Mouse (Mus musculus) erythroblast, embryonic 14.5 days (primary cell): Measurements from ENCODE around the gene Kctd11.

Source experiments
- GATA1 ChIP-seq: IDR thresholded peaks from 2 replicates; pipeline ENCODE4 v1.6.1; 2012; ENCODE audit warnings: low read length, inconsistent platforms, mixed read lengths
- TAL1 ChIP-seq: IDR thresholded peaks from 3 replicates; pipeline ENCODE4 v1.6.1; 2012; ENCODE audit warnings: low read length, inconsistent platforms, mixed read lengths

DNA sequence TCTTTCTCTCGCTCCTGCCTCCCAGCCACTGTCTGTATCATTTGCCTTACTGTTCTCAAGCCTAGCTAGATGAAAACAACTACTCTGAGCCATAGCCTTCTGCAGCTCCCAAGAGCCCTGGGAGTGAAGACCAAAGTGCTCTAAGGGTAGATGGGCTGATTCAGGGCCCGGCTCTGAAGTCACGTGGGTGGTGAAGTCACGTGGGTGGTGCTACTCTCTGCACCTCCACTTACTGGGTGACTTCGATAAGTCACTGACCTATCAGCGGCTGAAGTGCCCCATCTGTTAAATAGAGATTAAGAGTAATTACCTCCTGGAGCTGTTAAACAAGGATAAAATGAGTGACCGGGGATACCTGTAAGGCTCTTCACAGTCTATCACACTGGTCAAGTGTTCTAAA lies 27.2 kb downstream of the Kctd11 start:
- TF ChIP-seq GATA1 (peak; percentile 89), TAL1 (peak; percentile 98)
